Mouse (Mus musculus) heart, postnatal 14 days (tissue): Measurements from ENCODE around the gene Otx1. TPM values are rescaled to one million over a fixed set of nuclear protein-coding genes. Genes with fewer than 3 reads are reported as not detected.
A peak's percentile ranks its signal among the peaks of the same experiment; 100 is the strongest.

ENCODE experiments used
- DNase-seq, 2 experiments: peaks; one replicate each; pipeline ENCODE4 v3.0.0; 2021 to 2022
- intact Hi-C: fragments of 180-260 bp; cut with DNase I; formaldehyde crosslinking; loops from one replicate; pipeline ENCODE4 v1.15.1; 2025
- long read RNA-seq, 2 experiments: library from polyadenylated mRNA; stranded (forward); transcript quantifications; one replicate each; pipeline ENCODE4 v2.0.0; 2021
- total RNA-seq, 2 experiments: library from RNA; stranded (reverse); gene quantifications; 2 replicates each; pipeline ENCODE4 v1.2.3; 2021

The Otx1 gene
- total RNA-seq: under 1 TPM in 1 of 2 experiments, not detected in 1; 0.10 TPM
- long read RNA-seq, experiment 1: 0 reads
- long read RNA-seq, experiment 2: 0 reads

- intact Hi-C loops: no loop called here
- peak; percentile 8 to 22 for DNase-seq
These were observed at the start of gene Otx1 for GRCm38 (mm10) chr11:22002783-22003340. TSS of gene Otx1 (minus strand) at chr11:22002897.

DNA sequence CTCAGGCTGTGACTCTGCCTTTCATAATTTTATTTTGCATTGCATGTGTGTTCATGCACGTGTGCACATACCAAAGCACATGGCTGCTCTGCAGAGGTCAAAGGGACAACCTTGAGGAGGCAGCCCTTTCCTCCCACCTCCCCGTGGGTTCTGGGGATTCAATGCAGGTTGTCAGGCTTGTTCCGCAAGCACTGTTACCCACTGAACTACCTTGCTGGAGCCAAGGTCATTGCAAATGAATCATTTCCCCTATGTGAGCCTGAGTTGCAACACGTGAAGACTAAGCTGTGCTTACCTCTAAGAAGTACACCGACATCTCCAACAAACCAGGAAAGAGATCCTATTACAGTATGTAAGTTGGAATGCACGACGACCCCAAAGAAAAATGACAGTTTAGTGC is 48.2 kb upstream of the Otx1 start:
- DNase-seq: no peak
- intact Hi-C loops: no loop called here

DNA sequence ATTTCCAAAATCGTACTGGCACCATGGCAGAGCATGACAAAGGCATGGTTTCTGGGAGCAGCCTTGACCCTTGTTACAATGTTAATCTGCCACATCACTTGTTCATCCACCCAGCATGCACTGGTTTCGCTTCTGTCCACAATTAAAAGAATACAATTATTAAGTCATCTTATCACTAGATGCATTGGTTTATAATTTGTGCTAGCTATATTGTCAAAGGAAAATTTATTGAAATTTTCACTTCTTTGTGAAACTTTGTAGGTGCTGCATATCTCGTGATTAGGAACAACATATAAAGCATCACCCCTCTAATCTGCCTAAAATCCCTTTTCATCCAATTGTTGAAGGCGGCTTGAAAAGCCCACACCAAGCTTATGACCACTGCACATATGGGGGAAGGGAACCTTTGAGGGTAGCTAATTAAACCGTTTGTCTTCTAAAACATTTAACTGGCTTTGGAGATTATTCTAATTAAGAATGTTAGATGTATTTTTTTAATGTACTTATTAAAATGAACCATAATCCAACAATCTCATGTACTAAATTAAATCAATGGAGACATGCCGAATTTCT is 37.2 kb upstream of the Otx1 start:
- intact Hi-C loops: no loop called here
- DNase-seq: no peak

DNA sequence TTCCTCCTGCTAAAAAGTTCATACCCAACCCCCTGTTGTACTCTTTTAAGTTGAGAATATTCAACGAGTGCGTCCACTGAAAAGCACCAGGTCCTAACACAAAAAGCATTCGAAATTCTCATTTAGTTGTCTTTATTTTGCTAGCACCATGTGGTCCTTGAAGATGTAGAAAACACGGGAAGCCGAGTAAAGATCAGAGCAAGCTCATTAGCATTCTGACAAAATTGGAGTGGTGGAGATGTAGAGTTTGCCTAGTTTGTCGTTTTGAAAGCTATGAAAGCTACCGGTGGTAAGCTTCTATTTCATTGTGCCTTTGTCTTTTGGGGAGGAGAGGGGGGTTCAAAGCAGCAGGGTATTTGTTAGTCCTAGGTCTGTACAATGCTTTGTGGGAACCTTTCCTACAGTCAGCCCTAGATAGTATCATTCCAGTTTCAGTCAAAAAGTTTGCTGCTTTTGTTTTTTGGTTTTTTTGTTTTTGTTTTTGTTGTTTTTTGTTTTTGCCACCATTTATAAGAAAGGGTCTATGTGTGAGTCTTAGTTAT is 31.9 kb upstream of the Otx1 start:
- intact Hi-C loops: no loop called here
- no peak for DNase-seq

GRCm38 (mm10) chr11:22033582-22033981 is 30.9 kb upstream of the Otx1 start:
- intact Hi-C loops: no loop called here
- DNase-seq: no peak

DNA sequence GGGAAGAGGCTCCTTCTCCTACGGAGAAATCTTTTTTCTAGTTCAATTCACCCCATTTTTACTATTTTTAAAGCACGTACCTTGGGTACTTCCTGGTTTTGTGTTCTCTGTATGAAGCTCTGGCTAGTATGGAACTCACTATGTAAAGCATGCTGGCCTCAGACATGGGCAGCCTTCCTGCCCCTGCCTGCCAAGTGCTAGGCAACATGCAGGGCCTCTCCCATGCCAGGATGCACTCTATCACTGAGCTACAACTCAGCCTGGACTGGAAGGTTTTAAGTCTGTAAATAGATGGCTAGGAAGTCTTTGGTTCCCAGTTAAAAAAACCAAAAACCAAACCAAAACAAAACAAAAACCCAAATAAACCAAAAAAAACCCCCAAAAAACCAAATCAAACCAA is 17.9 kb upstream of the Otx1 start:
- no peak for DNase-seq
- intact Hi-C loops: no loop called here

GRCm38 (mm10) chr11:22017444-22017843 is 14.7 kb upstream of the Otx1 start:
- no peak for DNase-seq
- intact Hi-C loops: no loop called here

DNA sequence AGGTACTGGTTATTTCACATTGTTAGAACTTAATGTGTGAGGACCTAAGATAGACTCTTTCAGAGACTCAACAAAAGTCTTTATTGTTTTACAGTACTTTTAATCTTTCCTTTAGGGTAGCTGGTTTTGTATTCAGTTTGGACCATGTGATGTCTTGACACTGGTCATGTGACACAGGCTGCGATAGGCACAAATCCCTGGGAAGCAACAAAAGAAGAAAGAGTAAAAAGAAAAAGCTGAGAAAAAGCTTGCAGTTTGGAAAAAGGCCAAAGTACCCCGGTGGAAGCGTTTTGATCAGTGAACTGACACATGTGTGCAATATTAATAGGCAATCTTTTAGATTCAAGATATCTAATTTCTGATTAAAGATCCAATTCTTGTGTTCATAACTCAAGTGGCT is 13.6 kb upstream of the Otx1 start:
- intact Hi-C loops: no loop called here
- DNase-seq: no peak

DNA sequence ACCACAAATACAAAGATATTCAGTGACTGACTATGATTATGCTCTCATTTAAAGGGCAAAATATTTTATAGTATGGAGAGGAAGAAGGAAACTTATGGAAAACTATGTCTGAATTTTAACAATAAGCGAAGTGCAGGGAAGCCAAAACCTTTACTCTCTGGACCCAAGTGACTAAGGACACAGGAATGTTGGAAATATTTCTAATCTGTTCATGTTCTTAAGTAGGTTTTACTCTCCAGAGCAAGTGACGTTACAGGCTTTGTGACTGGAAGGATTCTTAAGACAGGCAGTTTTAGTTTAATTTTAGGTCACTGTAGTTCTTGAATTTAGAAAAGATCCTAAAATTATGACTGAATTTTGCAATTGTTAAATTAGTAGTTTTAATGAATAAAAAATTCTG is 6.1 kb upstream of the Otx1 start:
- intact Hi-C loops: no loop called here
- DNase-seq: no peak

DNA sequence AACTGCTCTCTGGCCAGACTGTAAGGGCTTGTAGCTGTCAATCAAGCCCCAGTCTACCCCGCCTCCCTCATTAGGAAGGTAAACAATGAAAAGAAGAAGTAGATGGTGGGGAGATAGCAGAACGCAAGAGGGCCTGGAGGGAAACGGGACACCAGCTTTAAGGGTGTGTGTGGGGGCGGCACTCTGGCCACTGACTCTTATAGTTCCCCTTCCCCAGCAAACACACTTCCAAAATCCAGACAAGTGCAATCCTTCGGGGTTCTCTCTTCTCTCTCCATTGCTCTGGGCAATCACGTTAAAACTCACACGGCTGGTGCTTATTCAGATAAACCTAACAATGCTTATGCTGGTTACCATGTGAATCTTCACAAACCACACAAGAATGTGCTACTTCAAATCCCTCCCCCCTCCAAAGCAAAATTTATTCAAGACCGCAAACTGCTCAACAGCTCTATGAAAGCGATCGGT is 5.5 kb upstream of the Otx1 start:
- DNase-seq: no peak
- intact Hi-C loops: no loop called here

GRCm38 (mm10) chr11:22007781-22008110 is 5.0 kb upstream of the Otx1 start:
- intact Hi-C loops: no loop called here
- no peak for DNase-seq

- intact Hi-C loops: no loop called here
These were observed 4.5 kb upstream of the Otx1 start for GRCm38 (mm10) chr11:22007088-22007780.

GRCm38 (mm10) chr11:22006471-22007087 is 3.9 kb upstream of the Otx1 start:
- DNase-seq: no peak
- intact Hi-C loops: no loop called here

More at GRCm38 (mm10) chr11:22007088-22007780, 4.5 kb upstream of the Otx1 start:
- DNase-seq: no peak

DNA sequence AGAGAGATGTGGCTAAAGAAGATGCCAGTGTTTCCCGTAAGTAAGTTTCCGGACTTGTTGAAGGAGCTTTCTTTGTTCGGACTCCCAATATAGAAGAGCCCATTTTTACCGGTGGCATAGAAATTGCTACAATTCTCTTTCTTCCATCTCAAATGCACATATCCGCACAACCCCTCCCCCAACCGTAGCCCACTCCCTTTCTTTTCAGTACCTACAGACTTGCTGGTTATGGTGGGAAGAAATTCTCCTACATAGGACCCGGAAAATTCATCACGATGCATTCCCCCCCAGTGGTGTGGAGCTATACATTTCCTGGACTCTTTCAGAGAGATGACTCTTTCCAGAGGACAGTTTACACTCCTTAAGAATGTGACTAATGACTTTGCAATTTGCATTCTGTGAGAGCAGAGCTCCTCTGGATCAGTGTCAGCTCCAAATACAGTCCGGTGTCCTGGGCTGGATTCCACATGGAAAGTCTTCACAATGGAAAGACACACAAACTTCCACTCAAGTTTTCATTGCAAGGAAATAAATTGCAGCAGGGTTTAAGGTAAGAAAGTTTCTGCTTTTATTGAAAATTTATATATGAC is 2.7 kb upstream of the Otx1 start:
- DNase-seq: no peak
- intact Hi-C loops: no loop called here

DNA sequence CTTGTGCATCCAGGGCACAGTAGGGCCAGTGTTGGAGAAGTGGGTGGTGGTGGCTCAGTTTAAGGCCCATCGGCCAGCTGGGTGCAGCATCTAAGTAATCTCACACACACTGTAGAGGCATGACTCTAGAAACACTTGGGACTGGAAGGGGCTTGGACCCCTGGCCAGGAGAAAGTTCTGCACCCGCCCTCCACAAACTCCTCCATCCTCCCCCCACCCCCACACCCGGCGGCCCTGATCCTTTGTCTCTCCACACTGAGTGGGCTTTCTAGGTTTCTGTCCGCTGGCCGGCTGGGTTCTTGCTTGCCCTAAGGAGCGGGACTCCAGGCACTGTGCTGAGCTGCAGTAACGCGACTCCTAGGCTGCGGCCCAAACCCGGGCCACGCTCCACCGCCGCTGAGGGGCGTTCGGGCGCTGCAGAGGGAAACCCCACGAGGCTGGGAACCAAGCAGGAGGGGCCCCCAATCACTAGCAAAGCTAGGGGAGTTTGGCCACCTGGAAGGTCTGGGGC is 1.7 kb upstream of the Otx1 start:
- intact Hi-C loops: no loop called here
- peak in 1 of 2 experiments; percentile 16 for DNase-seq

DNA sequence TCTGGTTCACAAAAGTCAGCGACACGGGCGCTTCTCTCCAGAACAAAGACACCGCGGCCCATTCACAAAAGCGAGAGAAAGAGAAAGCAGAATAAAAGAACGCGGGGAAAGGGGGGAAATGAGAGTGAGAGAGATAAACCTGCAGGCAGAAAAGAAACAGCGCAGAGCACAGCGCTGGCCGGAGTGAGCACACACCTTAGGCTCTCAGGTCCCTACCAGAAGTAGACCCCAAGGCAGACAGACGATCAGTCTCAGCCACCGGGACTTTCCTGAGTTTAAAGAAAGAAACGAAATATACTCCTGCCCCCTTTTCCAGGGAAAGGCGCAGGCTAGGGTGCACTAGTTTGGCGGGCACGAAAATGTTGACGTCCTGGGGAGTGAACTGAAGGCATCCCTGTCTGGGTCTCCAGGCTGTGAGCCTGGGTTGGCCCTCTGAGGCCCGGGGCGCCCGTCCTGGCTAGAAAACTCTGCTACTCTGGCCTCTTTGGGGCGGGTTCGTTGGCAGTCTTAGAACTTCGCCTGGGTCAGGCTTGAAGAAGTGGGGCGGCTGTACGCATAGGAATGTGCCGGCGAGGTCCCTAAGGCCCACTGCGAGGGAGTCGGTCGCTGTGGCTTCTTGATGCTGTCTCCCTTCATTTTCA is 764 bp upstream of the Otx1 start:
- intact Hi-C loops: no loop called here
- peak; percentile 16 to 26 for DNase-seq

DNA sequence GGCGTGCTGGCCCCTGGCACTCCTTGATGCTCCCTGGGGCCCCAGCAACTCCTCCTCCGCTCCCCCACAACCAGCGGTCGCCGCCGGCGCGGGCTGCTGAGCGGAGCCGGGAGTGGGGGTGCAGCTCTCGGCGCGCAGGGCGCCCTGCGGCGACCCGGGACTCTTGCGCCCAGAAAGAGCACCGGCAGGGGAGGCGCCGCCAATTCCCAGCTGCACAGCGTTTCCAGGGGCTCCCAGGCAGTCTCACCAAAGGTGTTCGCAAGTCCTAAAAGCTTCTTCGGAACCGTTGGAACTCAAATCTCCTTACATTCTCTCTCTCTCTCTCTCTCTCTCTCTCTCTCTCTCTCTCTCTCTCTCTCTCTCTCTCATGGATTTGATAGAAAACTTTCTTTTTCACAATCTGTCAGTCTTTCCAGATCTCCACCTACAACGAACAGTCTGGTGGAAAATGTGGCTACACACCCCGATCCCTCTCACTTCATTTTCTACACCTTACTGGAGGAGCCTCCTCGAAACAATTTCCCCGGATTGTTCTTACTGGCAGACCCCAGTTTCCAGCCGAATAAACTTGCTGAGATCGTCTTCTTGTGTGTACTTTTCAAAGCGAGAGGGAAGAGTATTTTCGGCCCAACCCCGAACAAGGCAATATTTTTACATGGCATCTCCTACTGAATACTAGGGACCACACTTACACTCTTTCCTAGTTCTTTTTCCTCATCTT is 475 bp downstream of the Otx1 start:
- DNase-seq: peak in 1 of 2 experiments; percentile 49
- intact Hi-C loops: no loop called here

DNA sequence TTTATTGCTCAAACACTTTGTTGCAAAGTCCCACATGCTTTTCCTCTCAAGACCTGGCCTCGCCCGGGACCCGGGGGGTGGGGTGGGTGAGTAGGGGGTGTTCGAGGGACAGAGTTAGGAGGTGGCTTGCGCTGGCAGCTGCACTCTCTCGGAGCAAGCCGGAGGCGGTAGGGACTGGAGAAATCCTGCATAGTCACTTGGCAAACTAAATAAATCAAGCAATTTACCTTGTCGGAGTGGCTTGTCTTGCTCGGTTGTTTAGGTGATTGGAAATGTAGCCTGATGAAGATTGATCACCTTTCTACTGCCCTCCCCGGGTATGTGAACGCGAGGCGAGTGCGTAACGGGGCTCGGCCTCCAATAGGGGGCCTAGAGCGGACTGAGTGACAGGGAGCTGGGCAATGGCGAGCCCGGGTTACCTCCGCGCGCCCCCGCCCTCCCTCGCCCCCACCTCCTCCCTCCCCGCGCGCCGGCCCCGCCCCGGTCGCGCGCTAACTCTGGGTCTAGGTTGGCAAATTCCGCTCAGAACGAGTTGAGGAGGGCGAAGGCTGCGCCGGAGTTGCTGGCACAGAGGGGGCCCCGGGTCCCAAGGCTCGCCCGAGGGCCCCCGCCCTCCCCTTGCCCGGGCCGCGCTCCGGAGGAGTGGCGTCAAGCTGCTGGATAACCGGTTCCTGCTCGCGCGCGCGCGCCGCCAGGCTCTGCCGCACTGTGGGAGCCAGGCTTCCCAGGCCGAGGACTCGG is 1.2 kb downstream of the Otx1 start:
- intact Hi-C loops: no loop called here
- DNase-seq: peak; percentile 32 to 48
